Mouse (Mus musculus): ENCODE measurements at regions not wholly inside any gene's neighbourhood (a gene's known extent, or its start where the extent isn't known, plus 50 kb on each side); places are given as distances from the start of the nearest gene placed in this dataset.

GRCm38 (mm10) chr2:46283929-46284598 lies 1166.9 kb upstream of the Zeb2 start:
- H3K27ac ChIP-seq (ENCODE audit: low read depth, low read length), result no peak overlapping the region
- H3K9ac ChIP-seq (ENCODE audit: low read length), result no peak overlapping the region
- no peaks in the 10 kb centered on the region for H3K27me3 ChIP-seq (ENCODE audit: control insufficient read depth, insufficient read depth, low read length)
- no peaks in the 10 kb centered on the region for H3K36me3 ChIP-seq (ENCODE audit: control insufficient read depth, insufficient read depth, low read length)
- no peak overlapping the region for H3K4me2 ChIP-seq (ENCODE audit: low read depth)
- 89% methylated on average over 5 of the region's 5 CpGs for WGBS
- DNase-seq (ENCODE audit: low spot score) (no peak), ATAC-seq (ENCODE audit: insufficient read depth, low FRiP score, low TSS enrichment) (no peak)
- H3K4me1 ChIP-seq (ENCODE audit: control insufficient read depth, insufficient read depth, low read length), result no peaks in the 10 kb centered on the region
- no peaks in the 10 kb centered on the region for H3K9me3 ChIP-seq (ENCODE audit: control insufficient read depth, low read length)
- no peak overlapping the region for H3K4me3 ChIP-seq (ENCODE audit: low read depth, low read length)

GRCm38 (mm10) chr2:46280822-46281221 lies 1163.6 kb upstream of the Zeb2 start:
- ATAC-seq (ENCODE audit: insufficient read depth, low FRiP score, low TSS enrichment) (no peak), DNase-seq (ENCODE audit: low spot score) (no peak)
- Histone ChIP-seq H3K4me1 (ENCODE audit: control insufficient read depth, insufficient read depth, low read length) (no peaks in the 10 kb centered on the region), H3K36me3 (ENCODE audit: control insufficient read depth, insufficient read depth, low read length) (no peaks in the 10 kb centered on the region), H3K9me3 (ENCODE audit: control insufficient read depth, low read length) (no peaks in the 10 kb centered on the region), H3K4me3 (ENCODE audit: low read depth, low read length) (no peak overlapping the region), H3K9ac (ENCODE audit: low read length) (no peak overlapping the region), H3K4me2 (ENCODE audit: low read depth) (no peak overlapping the region), H3K27me3 (ENCODE audit: control insufficient read depth, insufficient read depth, low read length) (no peaks in the 10 kb centered on the region), H3K27ac (ENCODE audit: low read depth, low read length) (no peak overlapping the region)
- WGBS, result 81% methylated on average over 2 of the region's 2 CpGs

- no peak overlapping the region for H3K27ac ChIP-seq (ENCODE audit: low read depth, low read length)
- no peaks in the 10 kb centered on the region for H3K36me3 ChIP-seq (ENCODE audit: control insufficient read depth, insufficient read depth, low read length)
- no peak overlapping the region for H3K4me2 ChIP-seq (ENCODE audit: low read depth)
- ATAC-seq (ENCODE audit: insufficient read depth, low FRiP score, low TSS enrichment), result no peak
- no peak for DNase-seq (ENCODE audit: low spot score)
- no peaks in the 10 kb centered on the region for H3K9me3 ChIP-seq (ENCODE audit: control insufficient read depth, low read length)
- H3K27me3 ChIP-seq (ENCODE audit: control insufficient read depth, insufficient read depth, low read length), result no peaks in the 10 kb centered on the region
- no peak overlapping the region for H3K4me3 ChIP-seq (ENCODE audit: low read depth, low read length)
- no peak overlapping the region for H3K9ac ChIP-seq (ENCODE audit: low read length)
- no peaks in the 10 kb centered on the region for H3K4me1 ChIP-seq (ENCODE audit: control insufficient read depth, insufficient read depth, low read length)
- 95% methylated on average over 1 of the region's 1 CpGs for WGBS
Measured at GRCm38 (mm10) chr2:46261618-46262017, 1144.4 kb upstream of the Zeb2 start.

GRCm38 (mm10) chr2:46251562-46251961 lies 1134.4 kb upstream of the Zeb2 start:
- 93% methylated on average over 7 of the region's 7 CpGs for WGBS

GRCm38 (mm10) chr2:46245717-46246116 lies 1128.5 kb upstream of the Zeb2 start:
- H3K27me3 ChIP-seq (ENCODE audit: control insufficient read depth, insufficient read depth, low read length), result no peaks in the 10 kb centered on the region
- H3K36me3 ChIP-seq (ENCODE audit: control insufficient read depth, insufficient read depth, low read length), result no peaks in the 10 kb centered on the region
- no peaks in the 10 kb centered on the region for H3K4me1 ChIP-seq (ENCODE audit: control insufficient read depth, insufficient read depth, low read length)
- H3K9me3 ChIP-seq (ENCODE audit: control insufficient read depth, low read length), result no peaks in the 10 kb centered on the region
- H3K4me2 ChIP-seq (ENCODE audit: low read depth), result no peak overlapping the region
- H3K9ac ChIP-seq (ENCODE audit: low read length), result no peak overlapping the region
- DNase-seq (ENCODE audit: low spot score) (no peak), ATAC-seq (ENCODE audit: insufficient read depth, low FRiP score, low TSS enrichment) (no peak)
- WGBS, result 73% methylated on average over 3 of the region's 3 CpGs
- no peak overlapping the region for H3K4me3 ChIP-seq (ENCODE audit: low read depth, low read length)
- no peak overlapping the region for H3K27ac ChIP-seq (ENCODE audit: low read depth, low read length)

More at GRCm38 (mm10) chr2:46251562-46251961, 1134.4 kb upstream of the Zeb2 start:
- Histone ChIP-seq H3K9me3 (ENCODE audit: control insufficient read depth, low read length) (no peaks in the 10 kb centered on the region), H3K4me2 (ENCODE audit: low read depth) (no peak overlapping the region), H3K4me3 (ENCODE audit: low read depth, low read length) (no peak overlapping the region), H3K4me1 (ENCODE audit: control insufficient read depth, insufficient read depth, low read length) (no peaks in the 10 kb centered on the region), H3K27ac (ENCODE audit: low read depth, low read length) (no peak overlapping the region), H3K36me3 (ENCODE audit: control insufficient read depth, insufficient read depth, low read length) (no peaks in the 10 kb centered on the region), H3K9ac (ENCODE audit: low read length) (no peak overlapping the region), H3K27me3 (ENCODE audit: control insufficient read depth, insufficient read depth, low read length) (no peaks in the 10 kb centered on the region)
- ATAC-seq (ENCODE audit: insufficient read depth, low FRiP score, low TSS enrichment), result no peak
- no peak for DNase-seq (ENCODE audit: low spot score)

- no peak overlapping the region for H3K4me3 ChIP-seq (ENCODE audit: low read depth, low read length)
- H3K4me2 ChIP-seq (ENCODE audit: low read depth), result no peak overlapping the region
- no peak overlapping the region for H3K9ac ChIP-seq (ENCODE audit: low read length)
- H3K4me1 ChIP-seq (ENCODE audit: control insufficient read depth, insufficient read depth, low read length), result no peaks in the 10 kb centered on the region
- no peaks in the 10 kb centered on the region for H3K36me3 ChIP-seq (ENCODE audit: control insufficient read depth, insufficient read depth, low read length)
- H3K9me3 ChIP-seq (ENCODE audit: control insufficient read depth, low read length), result no peaks in the 10 kb centered on the region
- WGBS, result 86% methylated on average over 3 of the region's 3 CpGs
- ATAC-seq (ENCODE audit: insufficient read depth, low FRiP score, low TSS enrichment), result no peak
- H3K27ac ChIP-seq (ENCODE audit: low read depth, low read length), result no peak overlapping the region
- no peak for DNase-seq (ENCODE audit: low spot score)
- no peaks in the 10 kb centered on the region for H3K27me3 ChIP-seq (ENCODE audit: control insufficient read depth, insufficient read depth, low read length)
Measured at GRCm38 (mm10) chr2:46244697-46245096, 1127.5 kb upstream of the Zeb2 start.

GRCm38 (mm10) chr2:46242806-46243205 lies 1125.6 kb upstream of the Zeb2 start:
- Histone ChIP-seq H3K36me3 (ENCODE audit: control insufficient read depth, insufficient read depth, low read length) (no peaks in the 10 kb centered on the region), H3K9ac (ENCODE audit: low read length) (no peak overlapping the region), H3K4me3 (ENCODE audit: low read depth, low read length) (no peak overlapping the region), H3K27me3 (ENCODE audit: control insufficient read depth, insufficient read depth, low read length) (no peaks in the 10 kb centered on the region), H3K9me3 (ENCODE audit: control insufficient read depth, low read length) (no peaks in the 10 kb centered on the region), H3K4me2 (ENCODE audit: low read depth) (no peak overlapping the region), H3K4me1 (ENCODE audit: control insufficient read depth, insufficient read depth, low read length) (no peaks in the 10 kb centered on the region), H3K27ac (ENCODE audit: low read depth, low read length) (no peak overlapping the region)
- ATAC-seq (ENCODE audit: insufficient read depth, low FRiP score, low TSS enrichment) (no peak), DNase-seq (ENCODE audit: low spot score) (peak; percentile 9)

- no peaks in the 10 kb centered on the region for H3K9me3 ChIP-seq (ENCODE audit: control insufficient read depth, low read length)
- no peak for DNase-seq (ENCODE audit: low spot score)
- H3K27ac ChIP-seq (ENCODE audit: low read depth, low read length), result no peak overlapping the region
- WGBS, result 84% methylated on average over 4 of the region's 4 CpGs
- H3K9ac ChIP-seq (ENCODE audit: low read length), result no peak overlapping the region
- no peak overlapping the region for H3K4me2 ChIP-seq (ENCODE audit: low read depth)
- ATAC-seq (ENCODE audit: insufficient read depth, low FRiP score, low TSS enrichment), result no peak
- H3K36me3 ChIP-seq (ENCODE audit: control insufficient read depth, insufficient read depth, low read length), result no peaks in the 10 kb centered on the region
- no peaks in the 10 kb centered on the region for H3K4me1 ChIP-seq (ENCODE audit: control insufficient read depth, insufficient read depth, low read length)
- no peak overlapping the region for H3K4me3 ChIP-seq (ENCODE audit: low read depth, low read length)
- H3K27me3 ChIP-seq (ENCODE audit: control insufficient read depth, insufficient read depth, low read length), result no peaks in the 10 kb centered on the region
Measured at GRCm38 (mm10) chr2:46239874-46240273, 1122.7 kb upstream of the Zeb2 start.

GRCm38 (mm10) chr2:46230791-46231450 lies 1113.7 kb upstream of the Zeb2 start:
- Histone ChIP-seq H3K4me1 (ENCODE audit: control insufficient read depth, insufficient read depth, low read length) (no peaks in the 10 kb centered on the region), H3K27ac (ENCODE audit: low read depth, low read length) (no peak overlapping the region), H3K9me3 (ENCODE audit: control insufficient read depth, low read length) (no peaks in the 10 kb centered on the region), H3K9ac (ENCODE audit: low read length) (no peak overlapping the region), H3K4me2 (ENCODE audit: low read depth) (no peak overlapping the region), H3K36me3 (ENCODE audit: control insufficient read depth, insufficient read depth, low read length) (no peaks in the 10 kb centered on the region), H3K27me3 (ENCODE audit: control insufficient read depth, insufficient read depth, low read length) (no peaks in the 10 kb centered on the region), H3K4me3 (ENCODE audit: low read depth, low read length) (no peak overlapping the region)
- WGBS, result 61% methylated on average over 2 of the region's 2 CpGs
- ATAC-seq (ENCODE audit: insufficient read depth, low FRiP score, low TSS enrichment) (no peak), DNase-seq (ENCODE audit: low spot score) (no peak)
